Mouse (Mus musculus): ENCODE data around the gene Vmn1r12. TPM values are rescaled to one million over a fixed set of nuclear protein-coding genes. Genes with fewer than 3 reads are reported as not detected.
"Not testable (repeated sequence)": the region's sequence is repeated elsewhere in the genome, so short reads cannot be mapped to it uniquely, and the experiment has no call there.

The Vmn1r12 gene
- not detected for total RNA-seq (2021)
- long read RNA-seq, experiment 1: 0 reads
- long read RNA-seq, experiment 2: 0 reads

GRCm38 (mm10) chr6:57156619-57157018 lies at the start of gene Vmn1r12:
TSS of gene Vmn1r12 (plus strand) at chr6:57156919.
- no peak for DNase-seq
- intact Hi-C loops (cut with DNase I): no loop called here

GRCm38 (mm10) chr6:57109154-57109553 lies 47.6 kb upstream of the Vmn1r12 start, which contains the start of gene Vmn1r10:
TSS of gene Vmn1r10 (plus strand) at chr6:57109454.
- intact Hi-C loops (cut with DNase I): no loop called here
- DNase-seq: no peak

- intact Hi-C loops (cut with DNase I): no loop called here
- DNase-seq: no peak
Observed at GRCm38 (mm10) chr6:57133155-57133554, 23.6 kb upstream of the Vmn1r12 start, which contains the start of gene Vmn1r11. TSS of gene Vmn1r11 (plus strand) at chr6:57133455.

GRCm38 (mm10) chr6:57190016-57190415 lies 33.3 kb downstream of the Vmn1r12 start:
- intact Hi-C loops (cut with DNase I); DNase-seq: not testable (repeated sequence)

GRCm38 (mm10) chr6:57202990-57203389 lies 46.3 kb downstream of the Vmn1r12 start, which contains the start of gene Vmn1r13:
TSS of gene Vmn1r13 (plus strand) at chr6:57203290.
- intact Hi-C loops (cut with DNase I); DNase-seq: not testable (repeated sequence)

Other genes with a start within 250 kb of the Vmn1r12 start
- gene Nt5c3, start 233.0 kb upstream of the Vmn1r12 start, total RNA-seq (2021): 10 to 100 TPM; 69.8 to 74.9 TPM
- gene Vmn1r4, start 232.9 kb upstream of the Vmn1r12 start, total RNA-seq (2021): under 1 TPM; 0.10 to 0.12 TPM
- gene Vmn1r5, start 186.6 kb upstream of the Vmn1r12 start, total RNA-seq (2021): not detected
- not detected for gene Vmn1r6, start 159.7 kb upstream of the Vmn1r12 start, total RNA-seq (2021)
- gene Vmn1r7, start 131.6 kb upstream of the Vmn1r12 start, total RNA-seq (2021): not detected
- gene Vmn1r8, start 124.6 kb upstream of the Vmn1r12 start, total RNA-seq (2021): not detected
- not detected for gene Vmn1r9, start 90.1 kb upstream of the Vmn1r12 start, total RNA-seq (2021)
- gene Vmn1r10, start 47.5 kb upstream of the Vmn1r12 start, total RNA-seq (2021): not detected
- gene Vmn1r11, start 23.5 kb upstream of the Vmn1r12 start, total RNA-seq (2021): not detected
- gene Vmn1r13, start 46.4 kb downstream of the Vmn1r12 start, total RNA-seq (2021): not detected
- not detected for gene Vmn1r14, start 74.8 kb downstream of the Vmn1r12 start, total RNA-seq (2021)
- not detected for gene Vmn1r15, start 101.0 kb downstream of the Vmn1r12 start, total RNA-seq (2021)
- not detected for gene Vmn1r16, start 172.6 kb downstream of the Vmn1r12 start, total RNA-seq (2021)
- not detected for gene Vmn1r17, start 206.8 kb downstream of the Vmn1r12 start, total RNA-seq (2021)
- not detected for gene Vmn1r18, start 238.9 kb downstream of the Vmn1r12 start, total RNA-seq (2021)
- gene Vmn1r19, start 246.9 kb downstream of the Vmn1r12 start, total RNA-seq (2021): not detected

Measured in heart, postnatal 14 days (tissue).